Mouse (Mus musculus) ovary, postnatal 36 days (tissue): ENCODE measurements around the gene Rlbp1.

Source experiments
- DNase-seq: peaks from one replicate; pipeline ENCODE4 v3.0.0; 2022; ENCODE audit warnings: low spot score, mixed read lengths

Gene Rlbp1

DNA sequence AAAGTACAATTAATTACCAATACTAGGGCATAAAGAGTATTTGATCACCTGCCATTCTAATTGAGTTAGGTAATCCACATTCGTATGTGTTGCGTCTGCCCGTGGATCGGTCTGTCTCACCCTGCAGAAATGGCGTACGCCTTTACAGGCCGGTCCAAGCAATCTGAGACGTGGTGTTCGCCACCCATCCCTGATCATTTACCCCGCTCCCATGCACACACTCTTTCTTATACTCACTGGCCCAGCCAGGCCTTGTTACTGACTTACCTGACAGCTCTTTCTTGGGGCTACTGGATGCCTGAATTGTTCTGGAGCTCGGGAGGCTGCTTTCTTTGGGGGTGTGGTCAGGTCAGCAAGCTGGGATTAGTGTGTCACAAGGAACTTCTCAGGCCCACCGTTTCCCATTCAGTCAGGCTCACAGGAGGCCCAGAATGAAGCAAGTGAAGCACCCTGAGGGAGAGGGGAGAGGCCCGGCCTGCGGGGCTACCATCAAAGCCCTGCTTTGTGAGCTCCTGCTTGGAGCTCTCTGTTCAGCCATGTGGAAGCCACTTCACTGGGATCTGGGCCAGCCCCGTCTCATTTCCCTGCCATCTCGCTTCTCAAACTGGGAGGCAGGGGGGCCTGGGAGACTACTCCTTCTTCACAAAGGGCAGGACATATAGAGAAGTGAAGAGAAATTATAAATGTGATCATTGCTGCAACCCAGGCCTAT is at the start of gene Rlbp1:
Rlbp1 (minus strand) TSS at position 627 of the 712 bp plus-strand sequence.
- DNase-seq: no peak

DNA sequence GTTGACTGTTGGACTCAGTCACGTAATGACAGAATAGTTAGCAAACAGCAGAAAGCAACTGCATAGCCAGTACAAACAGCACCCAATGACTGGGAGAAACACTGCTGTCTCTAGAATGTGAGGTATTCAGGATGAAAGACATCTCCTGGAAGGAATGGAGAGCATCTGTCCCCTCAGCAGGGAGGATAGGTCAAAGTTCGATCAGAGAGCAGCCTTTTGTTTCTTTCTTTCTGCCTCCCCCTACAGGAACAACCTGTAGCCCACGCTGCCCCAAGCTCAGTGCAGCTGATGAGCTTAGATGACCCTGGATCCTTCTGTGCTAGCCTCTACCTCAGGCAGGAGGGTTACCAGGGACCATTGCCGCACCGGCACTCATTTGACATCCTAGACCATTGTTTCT is 41.4 kb upstream of the Rlbp1 start:
- no peak for DNase-seq

DNA sequence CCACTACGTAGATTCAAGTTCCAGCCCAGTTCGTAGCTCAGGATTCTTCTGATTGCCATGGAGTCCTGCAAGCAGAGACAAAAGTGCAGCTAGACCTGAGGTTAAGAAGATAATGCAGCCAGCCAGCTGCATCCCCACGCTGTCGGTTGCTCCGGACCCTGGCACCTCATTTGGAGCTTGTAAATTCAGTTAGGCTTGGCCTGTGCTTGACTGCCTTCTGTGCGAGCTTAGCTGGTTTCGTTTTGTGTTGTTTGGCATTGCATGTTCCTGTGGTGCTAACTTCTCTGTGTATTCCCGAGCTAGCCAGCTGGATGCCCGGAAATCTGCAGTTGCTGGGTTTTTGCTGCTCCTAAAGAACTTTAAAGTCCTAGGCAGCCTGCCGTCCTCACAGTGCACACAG is 39.0 kb upstream of the Rlbp1 start:
- no peak for DNase-seq

DNA sequence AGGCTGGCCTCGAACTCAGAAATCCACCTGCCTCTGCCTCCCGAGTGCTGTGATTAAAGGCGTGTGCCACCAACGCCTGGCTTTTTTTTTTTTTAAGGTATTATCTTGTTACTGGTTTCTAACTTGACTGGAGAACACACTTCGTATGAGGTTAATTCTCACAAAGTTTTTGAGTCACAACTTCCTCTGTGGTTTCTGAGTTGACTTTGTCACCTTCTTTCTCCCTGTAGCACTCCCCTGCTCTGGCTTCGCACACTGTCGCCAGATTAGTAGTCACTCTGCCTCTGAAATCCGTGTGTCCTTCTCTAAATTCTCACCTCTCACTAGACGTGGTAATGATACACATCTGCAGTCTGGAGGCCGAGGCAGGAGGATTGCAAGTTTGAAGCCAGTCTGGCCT is 36.0 kb upstream of the Rlbp1 start:
- no peak for DNase-seq

DNA sequence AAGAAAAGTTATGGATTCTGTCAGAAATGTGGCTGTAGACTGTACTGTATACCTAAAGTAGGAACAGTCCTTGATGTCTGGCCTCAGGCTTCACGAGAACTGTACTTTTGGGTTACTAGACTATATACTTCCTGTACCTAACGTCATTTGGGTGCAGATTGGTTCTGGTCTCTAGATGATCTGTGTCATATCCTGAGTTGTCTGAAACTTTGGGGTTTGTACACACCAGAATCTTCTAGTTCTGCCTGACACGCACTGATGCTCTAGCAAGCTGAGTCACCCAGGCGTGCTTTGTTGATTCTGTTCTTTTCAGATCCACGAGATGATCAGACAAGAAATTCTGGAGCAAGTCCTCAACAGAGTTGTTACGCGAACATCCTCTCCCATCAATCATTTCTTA is 33.1 kb upstream of the Rlbp1 start:
- DNase-seq: no peak

DNA sequence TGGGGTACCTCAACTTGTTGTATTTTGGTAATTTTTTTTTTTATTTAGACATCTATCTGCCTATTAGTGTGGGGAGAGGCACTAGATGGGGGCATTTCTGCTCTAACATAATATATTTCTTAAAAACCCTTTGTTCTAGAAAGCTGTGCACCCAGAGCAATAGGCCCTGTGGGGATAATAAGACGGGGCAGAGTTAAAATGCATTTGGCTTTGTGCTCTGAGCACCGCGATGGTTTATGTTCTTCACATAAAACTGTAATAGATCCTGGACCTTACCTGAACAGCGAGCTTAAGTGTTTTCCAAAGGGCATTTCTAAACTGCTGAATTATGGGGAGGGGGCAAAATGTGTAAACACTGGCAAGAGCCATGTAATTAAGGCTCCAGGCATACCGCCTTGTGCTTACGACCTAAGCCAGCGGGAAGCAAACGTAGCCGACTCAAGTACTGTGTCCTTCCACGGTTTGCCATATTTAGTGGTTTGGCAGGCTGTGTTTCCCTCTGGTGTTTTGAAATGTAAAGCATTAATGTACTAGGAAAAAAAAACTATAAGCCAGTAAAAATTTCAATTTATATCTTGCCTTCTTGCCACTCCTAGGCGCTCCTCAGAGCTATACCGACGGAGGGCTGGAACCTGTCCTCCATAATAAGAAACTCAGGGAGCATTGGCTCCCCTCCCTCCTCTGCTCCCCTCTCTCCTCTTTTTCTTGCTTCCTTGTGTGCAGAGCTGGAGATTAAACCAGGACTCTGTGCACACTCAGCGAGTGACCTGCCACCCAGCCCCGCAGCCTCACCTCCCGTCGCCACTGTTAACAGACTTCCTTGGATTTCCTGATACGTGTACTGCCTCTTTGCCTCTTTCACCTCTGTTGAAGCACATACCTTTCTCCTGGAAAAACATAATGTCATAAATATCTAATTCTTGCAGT is 27.9 kb upstream of the Rlbp1 start:
- no peak for DNase-seq

GRCm38 (mm10) chr7:79400296-79400695 is 13.4 kb upstream of the Rlbp1 start:
- DNase-seq: no peak

DNA sequence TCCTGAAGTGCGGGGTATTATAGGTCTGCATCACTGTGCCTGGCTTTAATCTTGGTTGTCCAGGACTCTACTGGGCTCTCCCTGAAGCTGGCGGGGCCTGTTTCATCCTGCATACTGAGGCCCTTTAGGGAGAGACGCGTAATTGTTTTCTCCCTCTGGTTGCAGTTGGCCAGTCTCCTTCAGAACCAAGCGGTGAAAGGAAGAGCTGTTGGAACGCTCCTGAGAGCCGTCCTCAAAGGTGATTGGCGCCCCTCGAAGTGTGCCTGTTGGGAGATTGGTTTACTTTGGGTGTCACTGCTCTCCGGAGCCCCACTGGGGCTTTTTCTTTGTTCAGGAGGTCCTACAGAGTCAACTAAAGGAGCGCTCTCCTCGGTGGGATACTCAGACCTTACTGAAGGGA is 12.1 kb upstream of the Rlbp1 start:
- no peak for DNase-seq

- DNase-seq: no peak
These were observed 11.6 kb upstream of the Rlbp1 start for GRCm38 (mm10) chr7:79398426-79398825.

- no peak for DNase-seq
These were observed 10.7 kb upstream of the Rlbp1 start for GRCm38 (mm10) chr7:79397446-79397963.

DNA sequence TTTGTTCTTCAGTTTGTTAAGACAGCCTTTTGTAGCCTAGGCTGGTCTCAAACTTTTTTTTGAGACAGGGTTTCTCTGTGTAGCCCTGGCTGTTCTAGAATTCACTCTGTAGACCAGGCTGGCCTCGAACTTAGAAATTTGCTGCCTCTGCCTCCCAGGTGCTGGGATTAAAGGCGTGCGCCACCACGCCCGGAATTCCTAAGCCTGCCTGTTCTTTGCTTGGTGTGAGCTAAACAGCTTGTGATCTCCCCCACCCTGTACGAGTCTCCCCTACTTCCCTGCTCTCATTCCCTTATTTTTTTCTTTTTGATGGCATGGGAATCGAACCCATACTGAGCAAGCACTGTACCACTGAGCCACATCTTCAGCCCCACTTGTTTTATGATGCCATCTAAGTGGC is 8.3 kb upstream of the Rlbp1 start:
- no peak for DNase-seq

GRCm38 (mm10) chr7:79394666-79395065 is 7.8 kb upstream of the Rlbp1 start:
- DNase-seq: no peak

DNA sequence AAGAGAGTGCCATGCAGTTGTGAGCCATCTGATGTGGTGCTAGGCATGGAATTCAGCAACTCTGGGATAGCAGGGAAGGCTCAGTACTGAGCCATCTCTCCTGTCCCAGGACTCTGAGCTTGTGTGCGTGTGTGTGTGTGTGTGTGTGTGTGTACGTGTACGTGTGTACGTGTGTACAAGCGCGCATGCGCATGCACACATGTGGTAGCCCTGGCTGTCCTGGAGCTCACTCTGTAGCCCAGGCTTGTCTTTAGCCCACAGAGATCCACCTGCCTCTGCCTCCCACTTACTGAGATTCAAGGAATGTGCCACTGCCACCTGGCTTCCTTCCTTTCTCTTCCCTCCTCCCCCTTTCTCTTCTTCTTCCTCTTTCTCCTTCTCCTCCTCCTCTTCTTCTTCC is 7.1 kb upstream of the Rlbp1 start:
- no peak for DNase-seq

DNA sequence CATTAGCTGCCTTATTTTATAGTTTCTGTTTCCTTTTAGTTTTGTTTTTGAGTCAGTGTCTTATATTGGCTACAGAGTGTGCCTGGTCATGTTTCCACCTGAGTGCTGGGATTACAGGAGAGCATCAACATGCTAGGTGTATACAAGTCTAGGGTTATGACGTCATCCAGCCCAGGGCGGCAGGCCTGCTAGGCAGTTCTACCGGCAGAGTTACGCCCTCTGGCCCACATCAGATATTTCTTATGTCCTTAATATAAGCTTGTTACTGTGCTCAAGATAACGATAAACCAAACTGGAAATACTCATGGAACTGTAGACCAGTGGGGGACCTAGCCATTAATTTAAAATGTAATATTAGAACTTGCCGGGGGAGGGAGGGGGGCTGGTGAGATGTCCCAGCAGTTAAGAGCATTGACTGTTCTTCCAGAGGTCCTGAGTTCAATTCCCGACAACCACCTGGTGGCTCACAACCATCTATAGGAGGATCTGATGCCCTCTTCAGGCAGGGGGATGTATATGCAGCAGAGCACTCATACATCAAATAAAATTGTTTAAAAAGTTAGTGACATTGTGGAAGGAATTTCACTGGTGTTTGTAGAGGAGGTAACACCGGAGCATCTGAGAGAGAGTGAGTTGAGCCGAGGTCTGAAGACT is 6.1 kb upstream of the Rlbp1 start:
- no peak for DNase-seq

- DNase-seq: peak; percentile 93
These were observed 5.2 kb upstream of the Rlbp1 start, which contains the start of gene Fanci for GRCm38 (mm10) chr7:79391883-79392649. Gene Fanci (plus strand): TSS chr7:79391929.

- DNase-seq: no peak
These were observed 4.6 kb upstream of the Rlbp1 start for GRCm38 (mm10) chr7:79391471-79391870.

DNA sequence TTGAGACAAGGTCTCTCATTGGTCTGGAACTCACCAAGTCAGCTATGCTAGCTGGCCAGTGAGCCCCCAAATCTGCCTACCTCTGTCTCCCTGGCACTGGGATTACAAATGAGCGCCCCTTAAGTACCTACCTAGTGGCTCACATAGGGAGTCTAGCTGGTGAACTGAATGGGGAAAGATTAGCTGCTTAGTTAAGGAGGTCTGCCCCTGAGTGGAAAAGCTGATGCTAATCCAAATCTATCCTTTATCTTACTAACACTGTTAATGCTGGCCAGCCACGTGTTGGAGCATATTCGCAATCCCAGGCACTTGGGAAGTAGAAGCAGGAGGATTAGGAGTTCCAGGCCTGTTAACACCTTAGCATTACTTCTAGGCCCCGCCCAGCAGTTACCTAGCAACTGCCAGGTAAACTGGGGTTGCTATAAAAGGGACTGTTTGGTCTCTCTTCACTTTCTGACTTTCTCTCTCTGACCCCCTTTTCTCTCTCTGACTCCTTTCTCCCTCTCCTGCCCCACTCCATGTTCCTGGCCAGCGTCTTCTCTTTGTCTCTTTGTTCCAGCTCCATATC is 3.4 kb upstream of the Rlbp1 start:
- no peak for DNase-seq

- DNase-seq: no peak
These were observed 1.9 kb upstream of the Rlbp1 start for GRCm38 (mm10) chr7:79388671-79389206.

GRCm38 (mm10) chr7:79387991-79388390 is 1.1 kb upstream of the Rlbp1 start:
- DNase-seq: no peak

DNA sequence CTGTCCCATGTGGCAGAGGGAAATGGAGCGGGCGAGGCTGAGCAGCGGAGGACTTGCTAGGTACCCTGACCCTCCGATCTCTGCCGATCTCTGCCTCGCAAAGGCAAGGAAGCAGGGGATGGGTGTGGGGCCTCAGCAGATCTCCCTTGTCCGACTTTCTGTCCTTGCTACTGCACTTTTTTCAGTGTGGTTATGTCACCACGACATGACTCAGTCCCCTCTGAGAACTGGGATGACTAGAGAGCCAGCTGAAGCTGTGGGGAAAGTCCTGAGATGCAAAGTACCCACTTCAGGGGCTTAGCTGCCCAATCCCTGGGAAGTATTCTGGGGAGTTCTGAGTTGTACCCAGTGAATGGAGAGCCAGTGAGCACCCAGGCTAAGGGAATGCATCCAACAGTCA is 292 bp upstream of the Rlbp1 start:
- no peak for DNase-seq
